Mouse (Mus musculus) liver, postnatal 0 days (tissue): ENCODE results near the gene C330021F23Rik.

Experiments
- CTCF ChIP-seq: sonication (generic); IDR thresholded peaks from 2 replicates; pipeline ENCODE4 v1.5.1; 2016; ENCODE audit warnings: antibody characterized with exemption, low read depth
- EP300 ChIP-seq: IDR thresholded peaks from 2 replicates; pipeline ENCODE4 v1.6.1; 2016; ENCODE audit warnings: antibody characterized with exemption, low read depth, mild to moderate bottlenecking

GRCm38 (mm10) chr8:3546511-3546910, 21.3 kb upstream of the C330021F23Rik start:
- TF ChIP-seq CTCF: no peak
- TF ChIP-seq EP300: no peak
